Mouse (Mus musculus) forebrain, embryonic 11.5 days (tissue): Measurements from ENCODE around the gene Enpep. TPM values are rescaled to one million over a fixed set of nuclear protein-coding genes. Genes with fewer than 3 reads are reported as not detected.

Experiments used
- ATAC-seq: fragments of 200-750 bp; cut with Nextera tagmentation; replicated peaks from 2 replicates; pipeline ENCODE4 v1.8.0; 2017; ENCODE audit warnings: moderate TSS enrichment; ENCODE audit not compliant: low FRiP score
- DNase-seq: peaks from one replicate; pipeline ENCODE4 v3.0.0-alpha.2; 2017; ENCODE audit warnings: low spot score
- H3K27ac ChIP-seq: fragments of 300-500 bp; sonication (generic); 2 replicates; pipeline ENCODE4 v1.5.1; 2014; ENCODE audit warnings: low read depth, low read length
- H3K27me3 ChIP-seq: fragments of 300-500 bp; sonication (generic); 2 replicates; pipeline ENCODE4 v1.6.1; 2014; ENCODE audit warnings: mild to moderate bottlenecking, low read length, mixed read lengths; ENCODE audit not compliant: control insufficient read depth, insufficient read depth
- H3K36me3 ChIP-seq: fragments of 300-500 bp; sonication (generic); 2 replicates; pipeline ENCODE4 v1.6.1; 2014; ENCODE audit warnings: mild to moderate bottlenecking, low read length, moderate library complexity, mixed read lengths; ENCODE audit not compliant: control insufficient read depth, insufficient read depth
- H3K4me1 ChIP-seq: fragments of 300-500 bp; sonication (generic); replicated peaks from 2 replicates; pipeline ENCODE4 v1.6.1; 2014; ENCODE audit warnings: low read length, mixed read lengths; ENCODE audit not compliant: control insufficient read depth, insufficient read depth
- H3K4me2 ChIP-seq: fragments of 300-500 bp; sonication (generic); 2 replicates; pipeline ENCODE4 v1.6.1; 2014; ENCODE audit warnings: low read depth, mild to moderate bottlenecking, low read length, moderate library complexity, mixed read lengths; ENCODE audit not compliant: severe bottlenecking
- H3K4me3 ChIP-seq: fragments of 300-500 bp; sonication (generic); 2 replicates; pipeline ENCODE4 v1.5.1; 2014; ENCODE audit warnings: low read depth, low read length
- H3K9ac ChIP-seq: fragments of 300-500 bp; sonication (generic); 2 replicates; pipeline ENCODE4 v1.6.1; 2014; ENCODE audit warnings: low read length
- H3K9me3 ChIP-seq: fragments of 300-500 bp; sonication (generic); 2 replicates; pipeline ENCODE4 v1.6.1; 2016; ENCODE audit warnings: low read length, mixed read lengths; ENCODE audit not compliant: control insufficient read depth
- WGBS: fragments of 180-500 bp; shearing (Covaris S2); extraction: QIAGEN DNeasy Blood & Tissue Kit; methylation state at CpG from one replicate; pipeline ENCODE4 v1.1.7; 2014; 5-methylcytosine and 5-hydroxymethylcytosine counted together
- polyA plus RNA-seq: library from polyadenylated mRNA; unstranded; fragments of >200 nt; fragmentation: Nextera tagmentation; extraction: Ambion mirVana; gene quantifications from 2 replicates; pipeline ENCODE4 v1.2.1, GENCODE M21; 2014

Gene Enpep
- polyA plus RNA-seq, 1 experiment from 2014 or later: 0.39 TPM

DNA sequence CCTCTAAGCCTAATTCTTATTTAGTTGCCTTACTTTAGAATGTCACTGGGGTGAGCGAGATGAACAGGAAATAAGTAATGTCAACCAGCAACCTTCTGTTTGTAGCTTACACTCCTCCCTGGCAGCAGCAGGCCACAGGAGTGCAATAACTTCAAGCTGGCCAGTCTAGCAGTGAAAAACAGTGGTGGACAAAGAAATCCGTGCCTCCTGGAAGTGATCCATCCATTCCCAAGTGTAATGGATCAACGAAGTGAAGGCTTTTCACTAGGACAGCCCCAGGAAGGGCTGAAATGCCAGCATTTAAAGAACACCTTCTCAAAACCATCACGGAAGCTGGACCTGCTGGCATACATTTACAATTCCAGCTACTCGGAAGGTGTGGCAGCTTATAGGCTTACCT is 48.2 kb downstream of the Enpep start:
- ATAC-seq (no peak), DNase-seq (no peak)
- Histone ChIP-seq H3K4me3 (no peak overlapping the region), H3K27ac (no peak overlapping the region), H3K27me3 (no peaks in the 10 kb centered on the region), H3K9ac (no peak overlapping the region), H3K4me2 (no peak overlapping the region), H3K9me3 (no peaks in the 10 kb centered on the region), H3K4me1 (no peaks in the 10 kb centered on the region), H3K36me3 (no peaks in the 10 kb centered on the region)
- 90% methylated on average over 5 of the region's 5 CpGs for WGBS

DNA sequence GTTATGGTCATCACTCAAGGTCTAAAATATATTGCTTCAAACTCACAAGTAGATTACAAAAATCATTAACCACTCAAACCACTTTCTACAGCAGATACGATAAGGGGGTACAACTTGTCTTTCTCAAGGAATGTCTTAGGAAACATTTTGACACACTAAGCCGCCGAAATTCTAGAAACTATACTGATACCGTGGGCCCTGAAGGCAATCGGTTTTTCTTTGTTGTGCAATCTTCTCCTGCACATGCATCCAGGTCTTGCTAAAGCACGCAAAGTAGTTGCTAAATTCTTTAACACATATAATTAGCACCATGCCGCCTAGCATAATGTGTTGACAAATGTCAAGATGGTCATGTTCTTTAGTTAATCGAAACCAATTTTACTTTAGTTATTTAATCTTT is 53.1 kb downstream of the Enpep start:
- DNase-seq: no peak
- WGBS: 89% methylated on average over 8 of the region's 8 CpGs
- Histone ChIP-seq H3K36me3 (no peaks in the 10 kb centered on the region), H3K4me3 (no peak overlapping the region), H3K27me3 (no peaks in the 10 kb centered on the region), H3K4me2 (no peak overlapping the region), H3K4me1 (no peaks in the 10 kb centered on the region), H3K9ac (no peak overlapping the region), H3K9me3 (no peaks in the 10 kb centered on the region), H3K27ac (no peak overlapping the region)
- ATAC-seq: no peak

DNA sequence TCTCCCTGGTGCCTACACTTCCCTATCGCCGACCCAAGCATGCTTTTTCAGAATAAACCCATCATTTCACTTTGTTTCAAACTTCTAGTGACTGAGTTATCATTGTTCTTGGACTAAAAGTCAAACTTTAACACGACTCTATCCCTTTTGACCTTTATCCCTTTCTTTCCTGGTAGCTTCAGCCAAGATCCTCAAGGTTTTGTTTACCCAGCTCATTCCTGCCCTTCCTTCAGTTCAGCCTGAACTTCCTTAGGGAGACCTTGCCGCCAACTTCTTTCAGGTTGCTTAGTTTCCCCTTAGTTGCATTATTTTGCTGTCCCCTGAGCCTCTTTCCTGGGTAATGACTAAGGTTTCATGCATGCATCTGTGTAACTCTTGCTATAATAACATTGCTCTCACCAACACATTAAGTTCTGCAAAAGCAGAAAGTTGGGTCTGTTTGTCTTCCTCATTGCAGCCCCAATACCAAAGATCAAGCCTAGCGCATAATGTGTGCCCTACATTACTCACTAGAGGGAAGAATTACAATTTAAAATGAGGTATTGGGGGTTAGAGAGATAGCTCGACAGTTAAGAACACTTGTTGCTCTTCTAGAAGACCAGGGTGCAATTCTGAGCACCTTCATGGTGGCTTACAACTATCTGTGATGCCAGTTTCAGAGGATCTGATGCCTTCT is 59.2 kb downstream of the Enpep start:
- Histone ChIP-seq H3K4me1 (no peaks in the 10 kb centered on the region), H3K4me3 (no peak overlapping the region), H3K27ac (no peak overlapping the region), H3K9me3 (no peaks in the 10 kb centered on the region), H3K36me3 (no peaks in the 10 kb centered on the region), H3K27me3 (no peaks in the 10 kb centered on the region), H3K9ac (no peak overlapping the region), H3K4me2 (no peak overlapping the region)
- WGBS: 83% methylated on average over 6 of the region's 6 CpGs
- no peak for DNase-seq
- ATAC-seq: no peak

- no peaks in the 10 kb centered on the region for H3K9me3 ChIP-seq
Measured at GRCm38 (mm10) chr3:129270044-129270443, 62.5 kb downstream of the Enpep start.

DNA sequence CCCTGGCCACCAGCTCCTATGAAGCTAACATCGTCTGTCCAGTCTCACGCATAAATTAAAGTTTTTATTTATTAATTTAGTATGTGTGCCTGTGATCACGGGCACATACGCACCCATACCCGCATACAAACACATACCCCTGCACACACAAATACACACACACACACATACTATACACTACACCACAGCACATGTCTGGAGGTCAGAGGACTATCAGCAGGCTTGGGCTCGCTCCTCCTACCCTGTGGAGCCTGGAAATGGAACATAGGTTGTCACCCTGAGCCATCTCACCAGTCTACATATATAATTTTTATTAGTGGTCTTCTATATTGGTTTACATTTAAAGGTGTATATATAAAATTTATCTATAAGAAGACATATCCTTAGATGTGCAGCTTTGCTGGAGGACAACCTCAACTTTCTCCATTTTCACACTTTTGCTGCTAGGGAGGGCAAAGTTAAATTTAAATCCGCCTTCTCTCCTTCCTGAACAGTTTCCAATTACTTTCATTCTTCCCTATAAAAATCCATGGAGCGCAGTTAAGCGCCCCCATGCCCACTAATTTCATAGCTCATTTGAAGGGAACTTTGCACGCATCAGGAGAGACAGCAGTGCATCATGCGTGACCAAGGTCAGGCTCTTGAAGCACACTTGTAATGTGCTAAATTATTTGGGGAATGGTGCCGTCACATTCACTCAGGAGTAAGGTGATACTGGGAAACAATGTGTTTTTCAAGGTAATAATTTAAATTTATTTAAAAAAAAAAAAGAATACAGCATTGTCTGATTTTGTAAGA is 63.4 kb downstream of the Enpep start:
- no peaks in the 10 kb centered on the region for H3K36me3 ChIP-seq
- 90% methylated on average over 12 of the region's 12 CpGs for WGBS
- DNase-seq: no peak
- no peak overlapping the region for H3K27ac ChIP-seq
- no peak overlapping the region for H3K4me2 ChIP-seq
- no peaks in the 10 kb centered on the region for H3K27me3 ChIP-seq
- no peak overlapping the region for H3K4me3 ChIP-seq
- H3K4me1 ChIP-seq: no peaks in the 10 kb centered on the region
- H3K9ac ChIP-seq: no peak overlapping the region
- no peaks in the 10 kb centered on the region for H3K9me3 ChIP-seq
- no peak for ATAC-seq

More at GRCm38 (mm10) chr3:129270044-129270443, 62.5 kb downstream of the Enpep start:
- Histone ChIP-seq H3K27me3 (no peaks in the 10 kb centered on the region), H3K4me1 (no peaks in the 10 kb centered on the region), H3K4me3 (no peak overlapping the region), H3K4me2 (no peak overlapping the region), H3K36me3 (no peaks in the 10 kb centered on the region), H3K9ac (no peak overlapping the region), H3K27ac (no peak overlapping the region)
- 65% methylated on average over 13 of the region's 13 CpGs for WGBS
- DNase-seq: no peak
- ATAC-seq: no peak

GRCm38 (mm10) chr3:129258497-129258896 is 74.0 kb downstream of the Enpep start:
- Histone ChIP-seq H3K9me3 (no peaks in the 10 kb centered on the region), H3K36me3 (no peaks in the 10 kb centered on the region), H3K27ac (no peak overlapping the region), H3K4me3 (no peak overlapping the region), H3K9ac (no peak overlapping the region), H3K4me2 (no peak overlapping the region), H3K27me3 (no peaks in the 10 kb centered on the region), H3K4me1 (no peaks in the 10 kb centered on the region)
- DNase-seq (no peak), ATAC-seq (no peak)
- WGBS: 84% methylated on average over 5 of the region's 5 CpGs

DNA sequence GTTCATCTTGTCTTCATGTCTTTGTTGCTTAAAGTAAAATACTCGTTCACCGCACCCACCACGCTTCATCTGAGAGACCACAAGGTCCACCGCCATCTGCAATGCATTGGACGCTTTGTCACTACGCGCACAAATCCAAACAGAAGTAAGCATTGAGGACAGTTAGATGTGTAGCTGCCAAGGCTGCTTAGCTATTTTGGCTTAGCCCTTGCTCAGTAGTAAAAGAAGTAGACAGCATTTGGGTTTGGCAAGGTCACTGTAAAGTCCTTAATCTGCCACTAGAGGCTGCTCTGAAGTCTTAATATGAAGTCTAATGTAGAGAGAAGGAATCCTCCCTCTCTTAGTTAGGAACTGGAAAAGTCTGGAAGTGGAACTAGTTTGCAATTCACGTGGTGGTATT is 75.8 kb downstream of the Enpep start:
- H3K4me1 ChIP-seq: no peaks in the 10 kb centered on the region
- no peaks in the 10 kb centered on the region for H3K9me3 ChIP-seq
- DNase-seq: no peak
- no peak for ATAC-seq
- no peak overlapping the region for H3K27ac ChIP-seq
- no peak overlapping the region for H3K9ac ChIP-seq
- H3K27me3 ChIP-seq: no peaks in the 10 kb centered on the region
- H3K4me2 ChIP-seq: peak overlapping the region; percentile 30; the same call in 1 of the 2 replicates
- no peaks in the 10 kb centered on the region for H3K36me3 ChIP-seq
- 73% methylated on average over 8 of the region's 8 CpGs for WGBS
- H3K4me3 ChIP-seq: no peak overlapping the region; the same call in 1 of the 2 replicates

- H3K9ac ChIP-seq: no peak overlapping the region
- 51% methylated on average over 19 of the region's 19 CpGs for WGBS
Measured at GRCm38 (mm10) chr3:129256283-129256682, 76.2 kb downstream of the Enpep start.

More at GRCm38 (mm10) chr3:129256283-129256682, 76.2 kb downstream of the Enpep start:
- peak overlapping the region; percentile 30; the same call in 1 of the 2 replicates for H3K4me2 ChIP-seq
- H3K4me1 ChIP-seq: no peaks in the 10 kb centered on the region
- H3K27me3 ChIP-seq: no peaks in the 10 kb centered on the region
- H3K9me3 ChIP-seq: no peaks in the 10 kb centered on the region
- DNase-seq (no peak), ATAC-seq (0 out of 2 replicates have a peak, but pooled peaks have one; percentile 33)
- H3K27ac ChIP-seq: no peak overlapping the region
- H3K36me3 ChIP-seq: no peaks in the 10 kb centered on the region
- peak overlapping the region; percentile 8; the same call in 1 of the 2 replicates for H3K4me3 ChIP-seq
